Mouse (Mus musculus): ENCODE measurements around the gene Wfikkn2. TPM values are rescaled to one million over a fixed set of nuclear protein-coding genes. Genes with fewer than 3 reads are reported as not detected.

Wfikkn2 gene
- polyA plus RNA-seq, 1 experiment, result 0.16 TPM

GRCm38 (mm10) chr11:94253156-94253555, 7.4 kb upstream of the Wfikkn2 start:
- Histone ChIP-seq H3K9ac (ENCODE audit: low read depth, poor library complexity, severe bottlenecking) (no peak overlapping the region), H3K36me3 (ENCODE audit: control insufficient read depth, insufficient read depth, low read length, poor library complexity, severe bottlenecking) (no peaks in the 10 kb centered on the region), H3K27ac (ENCODE audit: insufficient read depth, low read length) (no peak overlapping the region), H3K4me1 (ENCODE audit: control insufficient read depth, insufficient read depth, low read length) (no peaks in the 10 kb centered on the region), H3K9me3 (replicated peaks; ENCODE audit: control insufficient read depth, insufficient read depth, low read length, poor library complexity, severe bottlenecking) (0 out of 2 replicates have a peak, but pooled peaks cover 4% of the 10 kb centered on the region), H3K27me3 (ENCODE audit: control insufficient read depth, insufficient read depth, low read length, poor library complexity, severe bottlenecking) (no peaks in the 10 kb centered on the region), H3K4me3 (ENCODE audit: low read depth, low read length) (no peak overlapping the region)
- TF ChIP-seq CTCF (IDR thresholded peaks at IDR 0.05; ENCODE audit: low read depth, low read length) (no peak), EP300 (IDR thresholded peaks at IDR 0.05; ENCODE audit: insufficient read depth, low read depth, low read length) (no peak), POLR2A (IDR thresholded peaks at IDR 0.05; ENCODE audit: insufficient read depth, low read length) (no peak)

GRCm38 (mm10) chr11:94246789-94247061, 920 bp upstream of the Wfikkn2 start:
- Histone ChIP-seq H3K4me1 (ENCODE audit: control insufficient read depth, insufficient read depth, low read length) (no peaks in the 10 kb centered on the region), H3K27ac (ENCODE audit: insufficient read depth, low read length) (no peak overlapping the region), H3K36me3 (ENCODE audit: control insufficient read depth, insufficient read depth, low read length, poor library complexity, severe bottlenecking) (no peaks in the 10 kb centered on the region), H3K27me3 (ENCODE audit: control insufficient read depth, insufficient read depth, low read length, poor library complexity, severe bottlenecking) (no peaks in the 10 kb centered on the region), H3K9ac (ENCODE audit: low read depth, poor library complexity, severe bottlenecking) (no peak overlapping the region), H3K9me3 (replicated peaks; ENCODE audit: control insufficient read depth, insufficient read depth, low read length, poor library complexity, severe bottlenecking) (no peaks in the 10 kb centered on the region), H3K4me3 (ENCODE audit: low read depth, low read length) (no peak overlapping the region)
- TF ChIP-seq CTCF (IDR thresholded peaks at IDR 0.05; ENCODE audit: low read depth, low read length) (no peak), POLR2A (IDR thresholded peaks at IDR 0.05; ENCODE audit: insufficient read depth, low read length) (no peak), EP300 (IDR thresholded peaks at IDR 0.05; ENCODE audit: insufficient read depth, low read depth, low read length) (no peak)

GRCm38 (mm10) chr11:94244385-94244784, 1.4 kb downstream of the Wfikkn2 start:
- no peak overlapping the region for H3K27ac ChIP-seq (ENCODE audit: insufficient read depth, low read length)
- no peaks in the 10 kb centered on the region for H3K36me3 ChIP-seq (ENCODE audit: control insufficient read depth, insufficient read depth, low read length, poor library complexity, severe bottlenecking)
- no peaks in the 10 kb centered on the region for H3K4me1 ChIP-seq (ENCODE audit: control insufficient read depth, insufficient read depth, low read length)
- no peaks in the 10 kb centered on the region for H3K9me3 ChIP-seq (replicated peaks; ENCODE audit: control insufficient read depth, insufficient read depth, low read length, poor library complexity, severe bottlenecking)
- no peaks in the 10 kb centered on the region for H3K27me3 ChIP-seq (ENCODE audit: control insufficient read depth, insufficient read depth, low read length, poor library complexity, severe bottlenecking)
- H3K9ac ChIP-seq (ENCODE audit: low read depth, poor library complexity, severe bottlenecking), result no peak overlapping the region
- no peak overlapping the region for H3K4me3 ChIP-seq (ENCODE audit: low read depth, low read length)
- no peak for TF ChIP-seq EP300 (IDR thresholded peaks at IDR 0.05; ENCODE audit: insufficient read depth, low read depth, low read length)
- no peak for TF ChIP-seq POLR2A (IDR thresholded peaks at IDR 0.05; ENCODE audit: insufficient read depth, low read length)
- no peak for TF ChIP-seq CTCF (IDR thresholded peaks at IDR 0.05; ENCODE audit: low read depth, low read length)

GRCm38 (mm10) chr11:94243422-94244180, 2.2 kb downstream of the Wfikkn2 start:
- no peak for TF ChIP-seq POLR2A (IDR thresholded peaks at IDR 0.05; ENCODE audit: insufficient read depth, low read length)
- TF ChIP-seq EP300 (IDR thresholded peaks at IDR 0.05; ENCODE audit: insufficient read depth, low read depth, low read length), result no peak
- no peak for TF ChIP-seq CTCF (IDR thresholded peaks at IDR 0.05; ENCODE audit: low read depth, low read length)
- Histone ChIP-seq H3K9ac (ENCODE audit: low read depth, poor library complexity, severe bottlenecking) (no peak overlapping the region), H3K4me3 (ENCODE audit: low read depth, low read length) (no peak overlapping the region), H3K27me3 (ENCODE audit: control insufficient read depth, insufficient read depth, low read length, poor library complexity, severe bottlenecking) (no peaks in the 10 kb centered on the region), H3K36me3 (ENCODE audit: control insufficient read depth, insufficient read depth, low read length, poor library complexity, severe bottlenecking) (no peaks in the 10 kb centered on the region), H3K4me1 (ENCODE audit: control insufficient read depth, insufficient read depth, low read length) (no peaks in the 10 kb centered on the region), H3K9me3 (replicated peaks; ENCODE audit: control insufficient read depth, insufficient read depth, low read length, poor library complexity, severe bottlenecking) (no peaks in the 10 kb centered on the region), H3K27ac (ENCODE audit: insufficient read depth, low read length) (no peak overlapping the region)

- no peaks in the 10 kb centered on the region for H3K4me1 ChIP-seq (ENCODE audit: control insufficient read depth, insufficient read depth, low read length)
- TF ChIP-seq EP300 (IDR thresholded peaks at IDR 0.05; ENCODE audit: insufficient read depth, low read depth, low read length) (no peak), CTCF (IDR thresholded peaks at IDR 0.05; ENCODE audit: low read depth, low read length) (no peak), POLR2A (IDR thresholded peaks at IDR 0.05; ENCODE audit: insufficient read depth, low read length) (no peak)
These were observed 2.9 kb downstream of the Wfikkn2 start for GRCm38 (mm10) chr11:94242760-94243421.

GRCm38 (mm10) chr11:94239706-94240105, 6.1 kb downstream of the Wfikkn2 start:
- Histone ChIP-seq H3K4me1 (ENCODE audit: control insufficient read depth, insufficient read depth, low read length) (no peaks in the 10 kb centered on the region), H3K9me3 (replicated peaks; ENCODE audit: control insufficient read depth, insufficient read depth, low read length, poor library complexity, severe bottlenecking) (no peaks in the 10 kb centered on the region), H3K27ac (ENCODE audit: insufficient read depth, low read length) (no peak overlapping the region), H3K4me3 (ENCODE audit: low read depth, low read length) (no peak overlapping the region), H3K27me3 (ENCODE audit: control insufficient read depth, insufficient read depth, low read length, poor library complexity, severe bottlenecking) (no peaks in the 10 kb centered on the region), H3K9ac (ENCODE audit: low read depth, poor library complexity, severe bottlenecking) (no peak overlapping the region), H3K36me3 (ENCODE audit: control insufficient read depth, insufficient read depth, low read length, poor library complexity, severe bottlenecking) (no peaks in the 10 kb centered on the region)
- TF ChIP-seq POLR2A (IDR thresholded peaks at IDR 0.05; ENCODE audit: insufficient read depth, low read length) (no peak), EP300 (IDR thresholded peaks at IDR 0.05; ENCODE audit: insufficient read depth, low read depth, low read length) (no peak), CTCF (IDR thresholded peaks at IDR 0.05; ENCODE audit: low read depth, low read length) (no peak)

More at GRCm38 (mm10) chr11:94242760-94243421, 2.9 kb downstream of the Wfikkn2 start:
- Histone ChIP-seq H3K9ac (ENCODE audit: low read depth, poor library complexity, severe bottlenecking) (no peak overlapping the region), H3K27ac (ENCODE audit: insufficient read depth, low read length) (no peak overlapping the region), H3K27me3 (ENCODE audit: control insufficient read depth, insufficient read depth, low read length, poor library complexity, severe bottlenecking) (no peaks in the 10 kb centered on the region), H3K9me3 (replicated peaks; ENCODE audit: control insufficient read depth, insufficient read depth, low read length, poor library complexity, severe bottlenecking) (no peaks in the 10 kb centered on the region), H3K4me3 (ENCODE audit: low read depth, low read length) (peak overlapping the region; percentile 12), H3K36me3 (ENCODE audit: control insufficient read depth, insufficient read depth, low read length, poor library complexity, severe bottlenecking) (no peaks in the 10 kb centered on the region)
